Mouse (Mus musculus): ENCODE data around the gene Nmrk1. TPM values are rescaled to one million over a fixed set of nuclear protein-coding genes. Genes with fewer than 3 reads are reported as not detected.

Gene Nmrk1
- total and polyA plus RNA-seq, 2 experiments from 2014 or later = 3.6 to 4.8 TPM

- no peak for ATAC-seq
- no peak overlapping the region for H3K27ac ChIP-seq (ENCODE audit: low read depth, low read length)
- H3K4me1 ChIP-seq (ENCODE audit: insufficient read depth) = no peaks in the 10 kb centered on the region
- WGBS = 86% methylated on average over 4 of the region's 4 CpGs
- H3K4me2 ChIP-seq (ENCODE audit: low read depth) = no peak overlapping the region
- no peak for DNase-seq
- no peaks in the 10 kb centered on the region for H3K27me3 ChIP-seq (ENCODE audit: insufficient read depth, low read length)
- no peak overlapping the region for H3K9ac ChIP-seq
- no peak overlapping the region for H3K4me3 ChIP-seq (ENCODE audit: low read depth, low read length)
- no peak for TF ChIP-seq CTCF (IDR thresholded peaks at IDR 0.05; ENCODE audit: low read depth)
- H3K9me3 ChIP-seq (ENCODE audit: low read length) = no peaks in the 10 kb centered on the region
- H3K36me3 ChIP-seq (ENCODE audit: insufficient read depth) = no peaks in the 10 kb centered on the region
Measured at GRCm38 (mm10) chr19:18641001-18641400, 9.3 kb downstream of the Nmrk1 start.

GRCm38 (mm10) chr19:18643411-18643810 lies 11.7 kb downstream of the Nmrk1 start:
- Histone ChIP-seq H3K27ac (ENCODE audit: low read depth, low read length) (no peak overlapping the region), H3K4me3 (ENCODE audit: low read depth, low read length) (no peak overlapping the region), H3K27me3 (ENCODE audit: insufficient read depth, low read length) (no peaks in the 10 kb centered on the region), H3K36me3 (ENCODE audit: insufficient read depth) (no peaks in the 10 kb centered on the region), H3K9me3 (ENCODE audit: low read length) (no peaks in the 10 kb centered on the region), H3K4me2 (ENCODE audit: low read depth) (no peak overlapping the region), H3K9ac (no peak overlapping the region), H3K4me1 (ENCODE audit: insufficient read depth) (no peaks in the 10 kb centered on the region)
- no peak for DNase-seq
- no peak for TF ChIP-seq CTCF (IDR thresholded peaks at IDR 0.05; ENCODE audit: low read depth)
- whole genome bisulfite sequencing = 59% methylated on average over 4 of the region's 4 CpGs
- no peak for ATAC-seq

GRCm38 (mm10) chr19:18644084-18644483 lies 12.3 kb downstream of the Nmrk1 start:
- Histone ChIP-seq H3K9me3 (ENCODE audit: low read length) (no peaks in the 10 kb centered on the region), H3K27ac (ENCODE audit: low read depth, low read length) (no peak overlapping the region), H3K36me3 (ENCODE audit: insufficient read depth) (no peaks in the 10 kb centered on the region), H3K9ac (no peak overlapping the region), H3K4me2 (ENCODE audit: low read depth) (no peak overlapping the region), H3K4me1 (ENCODE audit: insufficient read depth) (no peaks in the 10 kb centered on the region), H3K4me3 (ENCODE audit: low read depth, low read length) (no peak overlapping the region), H3K27me3 (ENCODE audit: insufficient read depth, low read length) (no peaks in the 10 kb centered on the region)
- no peak for TF ChIP-seq CTCF (IDR thresholded peaks at IDR 0.05; ENCODE audit: low read depth)
- ATAC-seq (no peak), DNase-seq (no peak)
- 84% methylated on average over 6 of the region's 6 CpGs for WGBS

- WGBS = 68% methylated on average over 3 of the region's 3 CpGs
- Histone ChIP-seq H3K4me1 (ENCODE audit: insufficient read depth) (no peaks in the 10 kb centered on the region), H3K9ac (no peak overlapping the region), H3K27ac (ENCODE audit: low read depth, low read length) (no peak overlapping the region), H3K27me3 (ENCODE audit: insufficient read depth, low read length) (no peaks in the 10 kb centered on the region), H3K4me2 (ENCODE audit: low read depth) (no peak overlapping the region), H3K4me3 (ENCODE audit: low read depth, low read length) (no peak overlapping the region), H3K36me3 (ENCODE audit: insufficient read depth) (no peaks in the 10 kb centered on the region), H3K9me3 (ENCODE audit: low read length) (no peaks in the 10 kb centered on the region)
- no peak for DNase-seq
- TF ChIP-seq CTCF (IDR thresholded peaks at IDR 0.05; ENCODE audit: low read depth) = no peak
- no peak for ATAC-seq
Measured at GRCm38 (mm10) chr19:18646397-18646796, 14.6 kb downstream of the Nmrk1 start.

- no peaks in the 10 kb centered on the region for H3K4me1 ChIP-seq (ENCODE audit: insufficient read depth)
- no peak overlapping the region for H3K4me2 ChIP-seq (ENCODE audit: low read depth)
- no peak for ATAC-seq
- WGBS = 75% methylated on average over 5 of the region's 5 CpGs
- H3K9ac ChIP-seq = no peak overlapping the region
- H3K9me3 ChIP-seq (ENCODE audit: low read length) = no peaks in the 10 kb centered on the region
- H3K36me3 ChIP-seq (ENCODE audit: insufficient read depth) = no peaks in the 10 kb centered on the region
- no peaks in the 10 kb centered on the region for H3K27me3 ChIP-seq (ENCODE audit: insufficient read depth, low read length)
- no peak overlapping the region for H3K4me3 ChIP-seq (ENCODE audit: low read depth, low read length)
- no peak for DNase-seq
- no peak for TF ChIP-seq CTCF (IDR thresholded peaks at IDR 0.05; ENCODE audit: low read depth)
- no peak overlapping the region for H3K27ac ChIP-seq (ENCODE audit: low read depth, low read length)
Measured at GRCm38 (mm10) chr19:18646853-18647420, 15.2 kb downstream of the Nmrk1 start.

- H3K27me3 ChIP-seq (ENCODE audit: insufficient read depth, low read length) = no peaks in the 10 kb centered on the region
- no peak overlapping the region for H3K4me3 ChIP-seq (ENCODE audit: low read depth, low read length)
- no peak overlapping the region for H3K4me2 ChIP-seq (ENCODE audit: low read depth)
- H3K27ac ChIP-seq (ENCODE audit: low read depth, low read length) = no peak overlapping the region
- no peak overlapping the region for H3K9ac ChIP-seq
- H3K4me1 ChIP-seq (ENCODE audit: insufficient read depth) = no peaks in the 10 kb centered on the region
- TF ChIP-seq CTCF (IDR thresholded peaks at IDR 0.05; ENCODE audit: low read depth) = no peak
- 84% methylated on average over 9 of the region's 9 CpGs for WGBS
- no peaks in the 10 kb centered on the region for H3K9me3 ChIP-seq (ENCODE audit: low read length)
- DNase-seq (no peak), ATAC-seq (no peak)
- no peaks in the 10 kb centered on the region for H3K36me3 ChIP-seq (ENCODE audit: insufficient read depth)
Measured at GRCm38 (mm10) chr19:18647775-18648557, 16.2 kb downstream of the Nmrk1 start.

GRCm38 (mm10) chr19:18648558-18648945 lies 16.8 kb downstream of the Nmrk1 start:
- DNase-seq (no peak), ATAC-seq (no peak)
- Histone ChIP-seq H3K36me3 (ENCODE audit: insufficient read depth) (no peaks in the 10 kb centered on the region), H3K4me2 (ENCODE audit: low read depth) (no peak overlapping the region), H3K9ac (no peak overlapping the region), H3K27ac (ENCODE audit: low read depth, low read length) (no peak overlapping the region), H3K4me3 (ENCODE audit: low read depth, low read length) (no peak overlapping the region), H3K9me3 (ENCODE audit: low read length) (no peaks in the 10 kb centered on the region), H3K27me3 (ENCODE audit: insufficient read depth, low read length) (no peaks in the 10 kb centered on the region), H3K4me1 (ENCODE audit: insufficient read depth) (no peaks in the 10 kb centered on the region)
- no peak for TF ChIP-seq CTCF (IDR thresholded peaks at IDR 0.05; ENCODE audit: low read depth)
- WGBS = 81% methylated on average over 6 of the region's 6 CpGs

Measured in forebrain, postnatal 0 days (tissue).